ENCODE assay signal across 26 mouse cellular contexts in genomic region chr15:96669721-96670120, GRCm38 (mm10).
"Had no signal": no experiment of that assay in that cellular context is flagged by ENCODE, and none has a peak within 500 bp of the region (broad histone marks: within the 10 kb centered on the region; RNA-seq: fewer than 3 reads in every experiment).

No protein-coding gene starts in this region.

- ATAC-seq: hindbrain, postnatal 0 days; intestine, embryonic 16.5 days had no signal

- H3K36me3 ChIP-seq: heart, embryonic 13.5 days; heart, embryonic 15.5 days; hindbrain, embryonic 13.5 days; hindbrain, embryonic 15.5 days; kidney, embryonic 15.5 days; limb, embryonic 13.5 days; limb, embryonic 15.5 days; liver, embryonic 13.5 days had no signal

- H3K27ac ChIP-seq: gastrocnemius, adult 2 months; heart, adult 2 months; heart, embryonic 13.5 days; heart, embryonic 15.5 days; hindbrain, embryonic 13.5 days; hindbrain, embryonic 15.5 days; hindbrain, postnatal 0 days; kidney, embryonic 15.5 days; kidney, postnatal 0 days; limb, embryonic 13.5 days; limb, embryonic 15.5 days; liver, embryonic 13.5 days had no signal

- H3K9me3 ChIP-seq: heart, embryonic 13.5 days; heart, embryonic 15.5 days; hindbrain, embryonic 13.5 days; hindbrain, embryonic 15.5 days; kidney, embryonic 15.5 days; limb, embryonic 13.5 days; limb, embryonic 15.5 days; liver, embryonic 13.5 days had no signal

- DNase-seq: gastrocnemius, adult 2 months; gastrocnemius, postnatal 10 days; gastrocnemius, postnatal 25 days; heart, adult 11 months; heart, adult 2 months; heart, postnatal 14 days; heart, postnatal 36 days; kidney, adult 11 months; kidney, adult 2 months; kidney, adult 9 months; kidney, postnatal 14 days; kidney, postnatal 36 days; layer of hippocampus, adult 9-11 months; layer of hippocampus, postnatal 36 days; liver, embryonic 13.5 days had no signal

- H3K4me1 ChIP-seq: limb, embryonic 13.5 days; limb, embryonic 15.5 days had no signal

- H3K9ac ChIP-seq: heart, embryonic 13.5 days; heart, embryonic 15.5 days; hindbrain, embryonic 13.5 days; hindbrain, embryonic 15.5 days; kidney, embryonic 15.5 days; limb, embryonic 13.5 days; limb, embryonic 15.5 days; liver, embryonic 13.5 days had no signal

- H3K4me2 ChIP-seq: heart, embryonic 11.5 days; heart, embryonic 13.5 days; heart, embryonic 15.5 days; hindbrain, embryonic 13.5 days; hindbrain, embryonic 15.5 days; kidney, embryonic 15.5 days; limb, embryonic 13.5 days; limb, embryonic 15.5 days; liver, embryonic 13.5 days had no signal

- H3K4me3 ChIP-seq: gastrocnemius, adult 2 months; heart, adult 2 months; heart, embryonic 13.5 days; heart, embryonic 15.5 days; hindbrain, embryonic 13.5 days; hindbrain, embryonic 15.5 days; kidney, embryonic 15.5 days; limb, embryonic 13.5 days; limb, embryonic 15.5 days; liver, embryonic 13.5 days had no signal

- H3K27me3 ChIP-seq: heart, embryonic 13.5 days; heart, embryonic 15.5 days; hindbrain, embryonic 13.5 days; kidney, embryonic 15.5 days; limb, embryonic 13.5 days; limb, embryonic 15.5 days had no signal
